Mouse (Mus musculus) megakaryocyte, embryonic 14.5 days (primary cell): ENCODE results near the gene Gm20547.

ENCODE experiments used
- FLI1 ChIP-seq: IDR thresholded peaks from 2 replicates; pipeline ENCODE4 v1.6.1; 2012; ENCODE audit warnings: low read length, inconsistent platforms, mixed read lengths
- GATA1 ChIP-seq: IDR thresholded peaks from 3 replicates; pipeline ENCODE4 v1.6.1; 2012; ENCODE audit warnings: mixed read lengths, low read length, inconsistent platforms, borderline replicate concordance

GRCm38 (mm10) chr17:34915410-34915831 is 33.6 kb upstream of the Gm20547 start:
- no peak for TF ChIP-seq GATA1
- no peak for TF ChIP-seq FLI1
